Mouse (Mus musculus) embryo, embryonic 11.5 days (tissue): ENCODE results near the gene Aarsd1.
"Not testable (repeated sequence)": the region's sequence is repeated elsewhere in the genome, so short reads cannot be mapped to it uniquely, and the experiment has no call there.

ENCODE experiments used
- DNase-seq: peaks from one replicate; pipeline ENCODE4 v3.0.0-alpha.2; 2012; ENCODE audit warnings: low read depth, low spot score

Aarsd1 gene

DNA sequence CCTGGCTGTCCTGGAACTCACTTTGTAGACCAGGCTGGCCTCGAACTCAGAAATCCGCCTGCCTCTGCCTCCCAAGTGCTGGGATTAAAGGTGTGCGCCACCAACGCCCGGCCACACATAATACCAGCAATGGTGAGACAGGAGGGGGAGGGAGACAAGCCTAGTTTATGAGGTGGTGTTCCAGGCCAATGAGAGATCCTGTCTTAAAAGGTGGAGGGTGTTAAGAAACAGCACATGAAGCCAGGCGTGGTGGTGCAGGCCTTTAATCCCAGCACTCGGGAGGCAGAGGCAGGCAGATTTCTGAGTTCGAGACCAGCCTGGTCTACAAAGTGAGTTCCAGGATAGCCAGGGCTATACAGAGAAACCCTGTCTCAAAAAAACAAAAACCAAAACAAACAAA lies 39.2 kb downstream of the Aarsd1 start:
- DNase-seq = not testable (repeated sequence)

DNA sequence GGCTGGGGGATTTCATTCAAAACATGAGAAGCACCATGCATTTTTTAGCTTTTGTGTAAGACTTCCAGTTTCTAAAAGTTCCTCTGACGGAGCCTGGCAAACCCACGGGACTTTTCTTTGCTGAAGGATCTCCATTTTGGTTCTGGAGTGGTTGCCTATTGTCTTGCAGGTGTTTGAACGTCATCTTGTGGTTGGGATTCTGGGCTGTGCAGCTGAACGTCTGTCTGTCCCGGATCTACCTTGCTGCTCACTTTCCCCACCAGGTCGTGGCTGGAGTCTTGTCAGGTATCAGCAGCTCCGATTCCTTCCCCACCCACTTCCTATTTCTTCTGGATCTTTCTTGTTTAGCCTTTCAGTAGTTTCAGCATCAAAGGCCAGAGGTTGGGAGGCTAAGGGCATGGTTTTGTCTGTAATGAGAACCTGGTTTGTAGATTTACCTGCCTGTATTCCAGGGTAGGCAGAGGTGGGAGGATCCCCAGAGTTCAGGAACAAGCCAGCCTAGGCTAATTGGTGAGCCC lies 42.9 kb downstream of the Aarsd1 start:
- DNase-seq = no peak

DNA sequence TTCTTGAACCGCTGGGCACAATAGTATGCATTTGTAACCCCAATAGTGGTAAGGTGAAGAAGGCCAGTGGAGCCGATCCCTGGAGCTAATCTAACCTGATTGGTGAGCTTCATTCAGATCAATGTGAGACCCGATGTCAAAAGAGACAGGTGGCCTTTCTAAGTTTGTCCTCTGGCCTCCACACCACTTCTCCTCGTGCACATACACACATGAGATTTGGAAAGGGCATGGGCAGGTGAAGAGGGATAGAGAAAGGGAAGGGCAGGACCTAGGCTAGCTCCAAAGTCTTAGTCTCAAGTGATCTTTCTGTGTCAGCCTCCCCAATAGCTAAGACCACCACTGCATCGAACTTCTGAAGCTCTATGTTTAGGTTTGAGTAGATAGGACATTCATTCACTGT lies 47.3 kb downstream of the Aarsd1 start:
- no peak for DNase-seq

DNA sequence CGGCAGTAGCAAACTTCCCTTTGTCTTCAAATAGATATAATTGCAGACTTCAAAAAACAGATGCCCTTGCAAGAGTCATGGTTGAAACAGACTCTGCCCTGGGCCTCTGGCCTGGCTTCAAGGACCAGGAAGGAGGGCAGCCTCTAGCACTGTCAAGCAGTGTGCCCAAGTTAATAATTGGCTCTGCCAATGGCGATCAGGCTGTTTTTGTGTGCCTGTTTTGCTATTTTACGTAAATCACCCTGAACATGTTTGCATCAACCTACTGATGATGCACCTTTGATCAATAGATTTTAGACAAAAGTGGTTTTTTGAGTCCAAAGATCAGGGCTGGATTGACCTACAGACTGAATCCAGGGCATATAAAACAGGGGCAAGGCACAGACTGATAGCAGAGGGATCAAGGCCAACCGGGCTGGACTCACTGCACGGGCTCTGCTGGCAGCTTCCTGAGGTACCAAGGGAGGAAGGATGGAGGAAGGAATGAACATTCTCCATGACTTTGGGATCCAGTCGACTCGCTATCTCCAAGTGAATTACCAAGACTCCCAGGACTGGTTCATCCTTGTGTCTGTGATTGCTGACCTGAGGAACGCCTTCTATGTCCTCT lies 50.0 kb downstream of the Aarsd1 start, which contains the start of gene G6pc:
TSS of gene G6pc (plus strand) at position 236 of the 610 bp plus-strand sequence.
- DNase-seq = no peak

DNA sequence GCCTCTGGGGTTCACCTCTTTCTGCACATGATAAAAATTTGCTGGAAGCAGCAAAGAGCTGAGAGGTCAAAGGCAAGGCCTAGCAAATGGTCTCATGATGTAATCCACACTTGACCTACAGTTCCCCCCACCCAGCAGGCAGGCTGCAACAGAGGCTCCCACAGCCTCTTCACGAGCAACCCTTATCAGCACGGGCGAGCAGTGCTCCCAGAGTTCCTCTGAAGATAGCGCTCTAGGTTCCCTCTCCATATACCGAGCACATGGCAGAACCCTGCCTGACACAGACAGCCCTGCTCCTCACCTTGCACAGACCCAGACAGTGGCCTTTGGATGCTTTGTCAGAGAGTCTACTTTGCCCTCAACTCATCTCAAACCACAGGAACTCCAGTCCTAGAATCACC lies 52.9 kb downstream of the Aarsd1 start:
- no peak for DNase-seq

DNA sequence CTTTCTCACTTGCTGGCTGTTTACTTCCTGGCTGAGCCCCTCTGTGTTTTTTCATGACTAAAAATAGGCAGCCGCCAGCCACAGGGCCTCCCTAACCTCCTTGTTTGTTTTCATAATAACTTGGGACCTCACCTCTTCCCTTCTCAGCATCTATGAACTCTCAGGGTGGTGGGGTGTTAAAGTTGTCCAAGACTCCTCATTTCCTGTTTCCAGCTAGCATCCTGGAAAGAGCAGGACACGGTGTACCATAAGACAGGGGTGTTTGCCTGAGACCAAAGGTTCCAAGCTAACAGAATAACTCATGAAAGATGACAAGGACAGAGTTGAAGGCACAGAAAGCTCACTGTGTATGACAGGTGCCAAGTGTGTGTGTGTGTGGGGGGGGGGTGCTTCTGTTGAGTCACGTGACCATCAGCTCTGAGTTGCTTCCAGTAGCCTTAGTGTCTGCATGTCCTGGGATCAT lies 56.7 kb downstream of the Aarsd1 start:
- DNase-seq = no peak

DNA sequence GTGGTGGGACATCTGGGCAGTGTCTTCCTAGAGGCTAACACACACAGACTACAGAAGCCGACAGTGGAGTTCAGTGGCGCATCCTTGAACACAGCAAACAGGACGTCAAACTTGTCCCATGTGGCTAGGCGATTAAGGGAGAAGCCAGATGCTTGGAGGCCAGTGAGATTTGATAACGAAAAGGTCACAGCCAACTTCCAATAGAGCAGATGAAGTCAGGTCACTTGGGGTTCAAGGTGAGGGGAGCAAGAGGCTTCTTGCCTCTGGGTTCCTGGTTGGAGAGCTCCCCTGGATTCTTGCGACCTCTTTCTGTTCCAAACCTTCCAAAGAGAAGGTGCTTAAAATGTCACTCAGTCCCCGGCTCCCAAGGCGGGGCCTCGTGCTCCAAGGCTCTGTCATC lies 57.6 kb downstream of the Aarsd1 start:
- no peak for DNase-seq

DNA sequence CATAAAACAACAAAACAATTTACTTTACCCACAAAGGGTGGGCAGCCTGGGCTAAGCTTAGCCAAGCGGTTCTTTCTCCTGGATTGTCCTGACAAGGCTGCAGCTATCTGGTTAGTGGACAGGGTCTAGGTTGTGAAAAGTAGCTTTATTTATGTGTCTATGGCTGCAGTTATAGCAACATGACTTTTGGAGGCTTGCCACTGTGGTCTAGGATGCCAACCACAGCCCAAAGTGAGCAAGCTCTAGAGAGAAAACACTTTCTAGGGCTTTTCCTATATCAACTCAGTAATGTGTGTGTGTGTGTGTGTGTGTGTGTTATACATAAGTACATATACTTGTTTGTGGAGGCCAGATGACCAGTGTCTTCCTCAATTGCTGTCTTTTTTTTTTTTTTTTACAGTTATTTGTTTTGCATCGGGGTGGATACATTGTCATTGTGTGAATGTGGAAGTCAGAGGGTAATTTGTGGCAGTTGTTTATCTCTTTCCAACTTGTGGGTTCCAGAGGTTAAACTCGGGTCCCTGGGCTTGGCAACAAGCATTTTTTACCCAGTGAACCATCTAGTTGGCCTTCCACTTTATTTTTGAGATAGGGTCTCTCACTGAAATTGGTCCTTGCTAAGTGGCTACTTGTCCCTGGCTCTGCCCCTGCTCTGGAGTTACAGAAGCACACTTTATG lies 59.8 kb downstream of the Aarsd1 start:
- no peak for DNase-seq
